Mouse (Mus musculus): ENCODE data around the gene Foxn2.
A peak's percentile ranks its signal among the peaks of the same experiment; 100 is the strongest.

DNA sequence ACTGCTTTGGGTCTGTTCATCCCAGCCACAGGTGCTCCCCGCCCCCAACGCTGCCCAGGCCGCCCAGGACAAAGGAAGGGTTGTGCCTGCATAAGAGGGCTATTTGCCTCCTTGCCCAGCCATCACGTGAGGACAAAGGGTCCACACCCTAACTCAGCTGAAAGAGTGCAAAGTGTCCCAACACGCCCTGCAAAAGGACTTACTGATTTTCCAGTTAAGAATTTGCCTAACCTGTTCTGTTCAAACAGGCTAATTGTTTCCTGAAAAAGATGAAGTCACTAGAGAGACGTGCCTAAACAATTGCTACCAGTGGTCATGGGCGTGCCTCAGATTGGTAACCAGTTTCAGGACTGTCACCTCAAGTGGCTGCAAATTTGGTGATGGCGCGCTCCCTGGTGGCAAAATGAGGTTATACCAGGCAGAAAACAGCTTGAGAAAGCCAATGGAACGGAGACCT, 70.6 kb downstream of the Foxn2 start:
- TF ChIP-seq CTCF (IDR thresholded peaks at IDR 0.05; ENCODE audit: low read depth) (peak; percentile 92), EP300 (IDR thresholded peaks at IDR 0.05; ENCODE audit: low read depth) (no peak)

Data from liver, embryonic 14.5 days (tissue).